Mouse (Mus musculus): Measurements from ENCODE around the gene Mrm2. TPM values are rescaled to one million over a fixed set of nuclear protein-coding genes. Genes with fewer than 3 reads are reported as not detected.

The Mrm2 gene
- polyA plus RNA-seq, 1 experiment from 2014 or later, result 18.1 TPM

GRCm38 (mm10) chr5:140332519-140332918, 821 bp upstream of the Mrm2 start:
- H3K4me3 ChIP-seq (ENCODE audit: low read length), result peak overlapping the region; percentile 70
- 42% methylated on average over 4 of the region's 4 CpGs for WGBS

GRCm38 (mm10) chr5:140324058-140324457, 7.6 kb downstream of the Mrm2 start:
- H3K4me3 ChIP-seq (ENCODE audit: low read length), result no peak overlapping the region
- H3K4me2 ChIP-seq (ENCODE audit: low read depth, low read length), result no peak overlapping the region
- H3K27ac ChIP-seq (ENCODE audit: low read length), result no peak overlapping the region
- peaks cover 10% of the 10 kb centered on the region for H3K4me1 ChIP-seq (replicated peaks; ENCODE audit: control insufficient read depth, insufficient read depth, low read length)
- peaks cover 6% of the 10 kb centered on the region for H3K36me3 ChIP-seq (ENCODE audit: control insufficient read depth, insufficient read depth, low read length)
- 87% methylated on average over 5 of the region's 5 CpGs for WGBS
- ATAC-seq (ENCODE audit: low read depth), result no peak
- no peaks in the 10 kb centered on the region for H3K9me3 ChIP-seq (ENCODE audit: control insufficient read depth, low read length)
- no peaks in the 10 kb centered on the region for H3K27me3 ChIP-seq (ENCODE audit: control insufficient read depth, insufficient read depth, low read depth, low read length)
- no peak overlapping the region for H3K9ac ChIP-seq (ENCODE audit: low read length)

More at GRCm38 (mm10) chr5:140332519-140332918, 821 bp upstream of the Mrm2 start:
- Histone ChIP-seq H3K36me3 (ENCODE audit: control insufficient read depth, insufficient read depth, low read length) (no peaks in the 10 kb centered on the region; the same call in 1 of the 2 replicates), H3K27ac (ENCODE audit: low read length) (no peak overlapping the region), H3K9me3 (ENCODE audit: control insufficient read depth, low read length) (no peaks in the 10 kb centered on the region), H3K4me2 (ENCODE audit: low read depth, low read length) (peak overlapping the region; percentile 91), H3K4me1 (replicated peaks; ENCODE audit: control insufficient read depth, insufficient read depth, low read length) (peaks cover 16% of the 10 kb centered on the region), H3K9ac (ENCODE audit: low read length) (no peak overlapping the region), H3K27me3 (ENCODE audit: control insufficient read depth, insufficient read depth, low read depth, low read length) (no peaks in the 10 kb centered on the region)
- ATAC-seq (ENCODE audit: low read depth), result no peak

- Histone ChIP-seq H3K4me2 (ENCODE audit: low read depth, low read length) (peak overlapping the region; percentile 59), H3K9ac (ENCODE audit: low read length) (peak overlapping the region; percentile 100), H3K4me1 (replicated peaks; ENCODE audit: control insufficient read depth, insufficient read depth, low read length) (peaks cover 10% of the 10 kb centered on the region), H3K4me3 (ENCODE audit: low read length) (peak overlapping the region; percentile 98), H3K36me3 (ENCODE audit: control insufficient read depth, insufficient read depth, low read length) (peaks cover 3% of the 10 kb centered on the region; the same call in 1 of the 2 replicates), H3K27ac (ENCODE audit: low read length) (peak overlapping the region; percentile 64), H3K9me3 (ENCODE audit: control insufficient read depth, low read length) (no peaks in the 10 kb centered on the region), H3K27me3 (ENCODE audit: control insufficient read depth, insufficient read depth, low read depth, low read length) (no peaks in the 10 kb centered on the region)
- under 1% methylated on average over 17 of the region's 17 CpGs for WGBS
- ATAC-seq (ENCODE audit: low read depth), result peak; percentile 16; the same call in 1 of the 2 replicates
These were observed 9.7 kb downstream of the Mrm2 start for GRCm38 (mm10) chr5:140321756-140322575.

GRCm38 (mm10) chr5:140321042-140321755, 10.5 kb downstream of the Mrm2 start, which contains the start of the genes Mad1l1 and Nudt1:
Gene Mad1l1 (minus strand): TSS chr5:140321552.
Gene Nudt1 (plus strand): TSS chr5:140321656.
- Histone ChIP-seq H3K4me1 (replicated peaks; ENCODE audit: control insufficient read depth, insufficient read depth, low read length) (peaks cover 10% of the 10 kb centered on the region), H3K27ac (ENCODE audit: low read length) (peak within 1 kb of the TSS; percentile 64), H3K36me3 (ENCODE audit: control insufficient read depth, insufficient read depth, low read length) (no peaks in the 10 kb centered on the region), H3K9me3 (ENCODE audit: control insufficient read depth, low read length) (no peaks in the 10 kb centered on the region), H3K9ac (ENCODE audit: low read length) (peak within 1 kb of the TSS; percentile 100), H3K27me3 (ENCODE audit: control insufficient read depth, insufficient read depth, low read depth, low read length) (no peaks in the 10 kb centered on the region), H3K4me2 (ENCODE audit: low read depth, low read length) (peak within 1 kb of the TSS; percentile 74), H3K4me3 (ENCODE audit: low read length) (peak within 1 kb of the TSS; percentile 98)
- ATAC-seq (ENCODE audit: low read depth), result peak; percentile 98
- WGBS, result under 1% methylated on average over 55 of the region's 60 CpGs

- H3K9ac ChIP-seq (ENCODE audit: low read length), result no peak overlapping the region
- ATAC-seq (ENCODE audit: low read depth), result no peak
- no peak overlapping the region for H3K4me2 ChIP-seq (ENCODE audit: low read depth, low read length)
- no peak overlapping the region for H3K4me3 ChIP-seq (ENCODE audit: low read length)
- no peaks in the 10 kb centered on the region for H3K27me3 ChIP-seq (ENCODE audit: control insufficient read depth, insufficient read depth, low read depth, low read length)
- 72% methylated on average over 3 of the region's 3 CpGs for WGBS
- no peak overlapping the region for H3K27ac ChIP-seq (ENCODE audit: low read length)
- peaks cover 10% of the 10 kb centered on the region for H3K4me1 ChIP-seq (replicated peaks; ENCODE audit: control insufficient read depth, insufficient read depth, low read length)
- H3K36me3 ChIP-seq (ENCODE audit: control insufficient read depth, insufficient read depth, low read length), result peaks cover 18% of the 10 kb centered on the region
- H3K9me3 ChIP-seq (ENCODE audit: control insufficient read depth, low read length), result no peaks in the 10 kb centered on the region
These were observed 15.0 kb downstream of the Mrm2 start for GRCm38 (mm10) chr5:140316716-140317115.

- WGBS, result 83% methylated on average over 14 of the region's 14 CpGs
- no peak overlapping the region for H3K9ac ChIP-seq (ENCODE audit: low read length)
- H3K4me2 ChIP-seq (ENCODE audit: low read depth, low read length), result no peak overlapping the region
- ATAC-seq (ENCODE audit: low read depth), result no peak
- H3K27ac ChIP-seq (ENCODE audit: low read length), result no peak overlapping the region
- no peak overlapping the region for H3K4me3 ChIP-seq (ENCODE audit: low read length)
- no peaks in the 10 kb centered on the region for H3K9me3 ChIP-seq (ENCODE audit: control insufficient read depth, low read length)
- H3K36me3 ChIP-seq (ENCODE audit: control insufficient read depth, insufficient read depth, low read length), result peaks cover 49% of the 10 kb centered on the region
- H3K4me1 ChIP-seq (replicated peaks; ENCODE audit: control insufficient read depth, insufficient read depth, low read length), result no peaks in the 10 kb centered on the region
- no peaks in the 10 kb centered on the region for H3K27me3 ChIP-seq (ENCODE audit: control insufficient read depth, insufficient read depth, low read depth, low read length)
These were observed 24.1 kb downstream of the Mrm2 start for GRCm38 (mm10) chr5:140307602-140308001.

GRCm38 (mm10) chr5:140306016-140306415, 25.7 kb downstream of the Mrm2 start:
- Histone ChIP-seq H3K27ac (ENCODE audit: low read length) (no peak overlapping the region), H3K27me3 (ENCODE audit: control insufficient read depth, insufficient read depth, low read depth, low read length) (no peaks in the 10 kb centered on the region), H3K4me1 (replicated peaks; ENCODE audit: control insufficient read depth, insufficient read depth, low read length) (no peaks in the 10 kb centered on the region), H3K4me2 (ENCODE audit: low read depth, low read length) (no peak overlapping the region), H3K9ac (ENCODE audit: low read length) (no peak overlapping the region), H3K36me3 (ENCODE audit: control insufficient read depth, insufficient read depth, low read length) (peaks cover 55% of the 10 kb centered on the region), H3K4me3 (ENCODE audit: low read length) (no peak overlapping the region), H3K9me3 (ENCODE audit: control insufficient read depth, low read length) (no peaks in the 10 kb centered on the region)
- no peak for ATAC-seq (ENCODE audit: low read depth)
- 75% methylated on average over 8 of the region's 8 CpGs for WGBS

GRCm38 (mm10) chr5:140298291-140298690, 33.4 kb downstream of the Mrm2 start:
- H3K36me3 ChIP-seq (ENCODE audit: control insufficient read depth, insufficient read depth, low read length), result peaks cover 34% of the 10 kb centered on the region

GRCm38 (mm10) chr5:140292152-140292551, 39.5 kb downstream of the Mrm2 start:
- no peak overlapping the region for H3K4me3 ChIP-seq (ENCODE audit: low read length)
- no peak overlapping the region for H3K27ac ChIP-seq (ENCODE audit: low read length)
- H3K9ac ChIP-seq (ENCODE audit: low read length), result no peak overlapping the region
- no peaks in the 10 kb centered on the region for H3K4me1 ChIP-seq (replicated peaks; ENCODE audit: control insufficient read depth, insufficient read depth, low read length)
- no peak overlapping the region for H3K4me2 ChIP-seq (ENCODE audit: low read depth, low read length)
- peaks cover 11% of the 10 kb centered on the region for H3K36me3 ChIP-seq (ENCODE audit: control insufficient read depth, insufficient read depth, low read length)
- WGBS, result 68% methylated on average over 1 of the region's 1 CpGs
- no peaks in the 10 kb centered on the region for H3K9me3 ChIP-seq (ENCODE audit: control insufficient read depth, low read length)
- H3K27me3 ChIP-seq (ENCODE audit: control insufficient read depth, insufficient read depth, low read depth, low read length), result no peaks in the 10 kb centered on the region
- no peak for ATAC-seq (ENCODE audit: low read depth)

More at GRCm38 (mm10) chr5:140298291-140298690, 33.4 kb downstream of the Mrm2 start:
- H3K4me1 ChIP-seq (replicated peaks; ENCODE audit: control insufficient read depth, insufficient read depth, low read length), result no peaks in the 10 kb centered on the region
- H3K27me3 ChIP-seq (ENCODE audit: control insufficient read depth, insufficient read depth, low read depth, low read length), result no peaks in the 10 kb centered on the region
- no peak overlapping the region for H3K9ac ChIP-seq (ENCODE audit: low read length)
- ATAC-seq (ENCODE audit: low read depth), result no peak
- H3K4me3 ChIP-seq (ENCODE audit: low read length), result no peak overlapping the region
- H3K4me2 ChIP-seq (ENCODE audit: low read depth, low read length), result no peak overlapping the region
- WGBS, result 92% methylated on average over 4 of the region's 4 CpGs
- no peaks in the 10 kb centered on the region for H3K9me3 ChIP-seq (ENCODE audit: control insufficient read depth, low read length)
- no peak overlapping the region for H3K27ac ChIP-seq (ENCODE audit: low read length)
